Mouse (Mus musculus) heart, embryonic 10.5 days (tissue): ENCODE measurements around the gene Rnf227. TPM values are rescaled to one million over a fixed set of nuclear protein-coding genes. Genes with fewer than 3 reads are reported as not detected.

ENCODE experiments used
- DNase-seq: peaks from one replicate; pipeline ENCODE4 v3.0.0-alpha.2; 2017; ENCODE audit warnings: low spot score
- H3K27ac ChIP-seq: fragments of 300-500 bp; sonication (generic); 2 replicates; pipeline ENCODE4 v1.5.1; 2016; ENCODE audit warnings: mild to moderate bottlenecking
- H3K27me3 ChIP-seq: fragments of 300-500 bp; sonication (generic); 2 replicates; pipeline ENCODE4 v1.6.1; 2016; ENCODE audit warnings: mild to moderate bottlenecking; ENCODE audit not compliant: poor library complexity, insufficient read depth, severe bottlenecking
- H3K36me3 ChIP-seq: fragments of 300-500 bp; sonication (generic); 2 replicates; pipeline ENCODE4 v1.6.1; 2016; ENCODE audit warnings: mild to moderate bottlenecking, moderate library complexity
- H3K4me1 ChIP-seq: fragments of 300-500 bp; sonication (generic); 2 replicates; pipeline ENCODE4 v1.6.1; 2016; ENCODE audit warnings: mild to moderate bottlenecking
- H3K4me3 ChIP-seq: fragments of 300-500 bp; sonication (generic); 2 replicates; pipeline ENCODE4 v1.5.1; 2016; ENCODE audit warnings: mild to moderate bottlenecking, moderate library complexity
- H3K9me3 ChIP-seq: fragments of 300-500 bp; sonication (generic); 2 replicates; pipeline ENCODE4 v1.6.1; 2016; ENCODE audit warnings: mild to moderate bottlenecking, moderate library complexity
- WGBS: fragments of 180-500 bp; shearing (Covaris S2); methylation state at CpG from one replicate; pipeline ENCODE4 v1.1.7; 2016; 5-methylcytosine and 5-hydroxymethylcytosine counted together
- polyA plus RNA-seq: library from polyadenylated mRNA; unstranded; fragments of >200 nt; fragmentation: Nextera tagmentation; extraction: Ambion mirVana; gene quantifications from 2 replicates; pipeline ENCODE4 v1.2.1, GENCODE M21; 2016

Gene Rnf227
- polyA plus RNA-seq, 1 experiment from 2014 or later = 9.8 TPM

- H3K27ac ChIP-seq = peak overlapping the region; percentile 100
- peaks cover 70% of the 10 kb centered on the region for H3K4me1 ChIP-seq
- no peak for DNase-seq
- H3K9me3 ChIP-seq = no peaks in the 10 kb centered on the region
- H3K36me3 ChIP-seq = peaks cover 8% of the 10 kb centered on the region; the same call in 1 of the 2 replicates
- H3K4me3 ChIP-seq = peak overlapping the region; percentile 99
- H3K27me3 ChIP-seq = no peaks in the 10 kb centered on the region
- WGBS = 1% methylated on average over 75 of the region's 106 CpGs
Measured at GRCm38 (mm10) chr11:69368356-69369214, 28.3 kb downstream of the Rnf227 start.

DNA sequence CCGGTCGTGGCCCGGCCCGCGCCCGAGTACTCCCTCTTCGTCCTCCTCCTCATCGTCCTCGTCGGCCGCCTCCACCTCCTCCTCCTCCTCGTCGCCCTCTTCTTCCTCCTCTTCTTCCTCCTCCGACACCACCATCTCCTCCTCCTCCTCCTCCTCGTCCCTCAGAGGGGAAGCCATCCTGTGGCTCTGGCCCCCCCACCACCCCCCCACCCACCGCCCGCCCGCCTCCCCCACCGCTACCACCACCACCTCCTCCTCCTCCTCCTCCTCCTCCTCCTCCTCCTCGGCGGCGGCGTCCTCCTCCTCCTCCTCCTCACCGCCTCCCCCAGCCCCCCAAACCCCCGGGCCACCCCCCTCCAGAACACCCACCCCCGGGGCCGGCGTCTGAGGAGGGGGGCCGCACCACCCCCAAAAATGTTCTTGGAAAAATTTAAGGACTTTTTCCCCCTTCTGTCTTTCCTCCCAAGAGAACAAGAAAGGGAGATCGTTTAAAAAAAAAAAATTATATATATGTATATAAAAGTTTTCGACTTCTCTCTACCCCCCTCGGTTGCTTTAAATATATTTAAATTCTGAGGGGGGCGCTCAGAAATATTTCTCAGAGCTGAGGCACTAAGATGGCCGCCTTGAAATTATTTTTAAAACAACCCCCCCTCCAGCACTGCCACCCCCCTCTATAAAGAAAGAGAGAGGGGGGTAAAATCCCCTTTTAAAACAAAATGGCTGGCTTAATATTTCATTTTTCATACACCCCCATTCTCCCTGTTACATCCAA is 29.1 kb downstream of the Rnf227 start, which contains the start of gene Chd3:
Gene Chd3 (minus strand): TSS at position 192 of the 775 bp plus-strand sequence.
- Histone ChIP-seq H3K4me1 (peaks cover 67% of the 10 kb centered on the region), H3K27me3 (no peaks in the 10 kb centered on the region), H3K9me3 (no peaks in the 10 kb centered on the region), H3K4me3 (peak within 1 kb of the TSS; percentile 99), H3K27ac (peak within 1 kb of the TSS; percentile 100), H3K36me3 (peaks cover 6% of the 10 kb centered on the region; the same call in 1 of the 2 replicates)
- WGBS = 6% methylated on average over 24 of the region's 34 CpGs
- no peak for DNase-seq

DNA sequence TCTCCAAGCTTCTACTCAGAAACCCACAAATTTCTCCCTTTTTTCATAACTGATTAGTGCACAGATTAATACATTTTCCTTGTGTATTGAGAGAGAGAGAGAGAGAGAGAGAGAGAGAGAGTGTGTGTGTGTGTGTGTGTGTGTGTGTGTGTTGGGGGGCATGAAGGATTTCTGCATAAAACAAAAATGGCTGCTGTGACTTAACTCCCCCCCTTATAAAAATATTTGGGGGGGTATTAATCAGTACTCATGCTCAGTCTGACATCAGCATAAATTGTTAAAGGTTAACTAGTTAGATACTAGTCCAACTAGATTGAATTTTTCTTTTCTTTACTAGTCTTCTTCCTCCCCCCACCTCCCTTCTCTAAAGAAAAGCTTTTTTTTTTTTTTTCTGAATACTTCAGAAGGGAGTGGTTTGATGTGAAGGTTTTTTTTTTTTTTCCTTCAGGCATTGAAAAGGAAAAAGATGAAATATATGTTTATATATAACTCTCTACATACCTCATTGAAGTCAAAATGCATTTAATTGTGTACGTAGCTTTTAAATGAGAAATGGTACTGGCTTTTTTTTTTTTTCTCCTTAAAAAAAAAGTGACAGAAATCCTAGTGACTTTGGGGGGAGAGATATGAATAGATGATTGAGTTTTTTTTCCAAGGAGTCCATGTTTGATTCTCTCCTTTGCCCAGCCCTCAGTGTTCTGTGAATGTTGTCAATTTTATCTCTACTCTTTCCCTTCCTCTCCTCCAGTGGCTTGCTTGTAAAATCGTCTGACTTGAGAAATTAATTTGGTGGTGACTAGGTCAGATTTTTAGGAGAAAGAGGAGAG is 29.9 kb downstream of the Rnf227 start:
- peaks cover 59% of the 10 kb centered on the region for H3K4me1 ChIP-seq
- 42% methylated on average over 2 of the region's 2 CpGs for WGBS
- H3K27me3 ChIP-seq = no peaks in the 10 kb centered on the region
- DNase-seq = no peak
- no peaks in the 10 kb centered on the region for H3K9me3 ChIP-seq
- H3K27ac ChIP-seq = peak overlapping the region; percentile 100
- H3K4me3 ChIP-seq = peak overlapping the region; percentile 99
- H3K36me3 ChIP-seq = peaks cover 6% of the 10 kb centered on the region; the same call in 1 of the 2 replicates

GRCm38 (mm10) chr11:69370817-69371215 is 30.6 kb downstream of the Rnf227 start:
- H3K27ac ChIP-seq = peak overlapping the region; percentile 76
- H3K9me3 ChIP-seq = no peaks in the 10 kb centered on the region
- DNase-seq = no peak
- peaks cover 52% of the 10 kb centered on the region for H3K4me1 ChIP-seq
- no peaks in the 10 kb centered on the region for H3K27me3 ChIP-seq
- peaks cover 10% of the 10 kb centered on the region; the same call in 1 of the 2 replicates for H3K36me3 ChIP-seq
- peak overlapping the region; percentile 27; the same call in 1 of the 2 replicates for H3K4me3 ChIP-seq
- WGBS = 13% methylated on average over 9 of the region's 9 CpGs

DNA sequence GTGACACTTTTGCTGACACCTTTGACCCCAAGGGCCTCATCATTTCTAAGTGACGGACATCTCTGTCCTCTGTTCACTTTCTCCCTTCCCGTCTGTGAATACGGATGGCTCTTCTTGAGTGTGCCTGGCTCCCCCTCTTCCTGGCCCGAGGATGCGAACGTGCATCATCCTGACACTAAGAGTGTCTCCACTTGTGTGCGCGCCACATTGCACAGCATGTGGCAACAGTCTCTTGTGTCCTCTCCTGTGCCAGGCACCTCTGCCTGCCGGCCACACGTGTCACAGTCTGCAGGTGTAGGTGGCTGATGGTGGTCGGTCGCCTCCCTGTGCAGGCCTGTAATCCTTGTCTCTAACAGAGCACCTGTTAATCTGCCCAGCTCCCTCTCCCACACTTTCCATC is 31.3 kb downstream of the Rnf227 start:
- 54% methylated on average over 12 of the region's 12 CpGs for WGBS
- no peaks in the 10 kb centered on the region for H3K27me3 ChIP-seq
- H3K36me3 ChIP-seq = peaks cover 10% of the 10 kb centered on the region; the same call in 1 of the 2 replicates
- H3K9me3 ChIP-seq = no peaks in the 10 kb centered on the region
- DNase-seq = no peak
- peaks cover 47% of the 10 kb centered on the region for H3K4me1 ChIP-seq
- H3K4me3 ChIP-seq = peak overlapping the region; percentile 42
- H3K27ac ChIP-seq = peak overlapping the region; percentile 76

DNA sequence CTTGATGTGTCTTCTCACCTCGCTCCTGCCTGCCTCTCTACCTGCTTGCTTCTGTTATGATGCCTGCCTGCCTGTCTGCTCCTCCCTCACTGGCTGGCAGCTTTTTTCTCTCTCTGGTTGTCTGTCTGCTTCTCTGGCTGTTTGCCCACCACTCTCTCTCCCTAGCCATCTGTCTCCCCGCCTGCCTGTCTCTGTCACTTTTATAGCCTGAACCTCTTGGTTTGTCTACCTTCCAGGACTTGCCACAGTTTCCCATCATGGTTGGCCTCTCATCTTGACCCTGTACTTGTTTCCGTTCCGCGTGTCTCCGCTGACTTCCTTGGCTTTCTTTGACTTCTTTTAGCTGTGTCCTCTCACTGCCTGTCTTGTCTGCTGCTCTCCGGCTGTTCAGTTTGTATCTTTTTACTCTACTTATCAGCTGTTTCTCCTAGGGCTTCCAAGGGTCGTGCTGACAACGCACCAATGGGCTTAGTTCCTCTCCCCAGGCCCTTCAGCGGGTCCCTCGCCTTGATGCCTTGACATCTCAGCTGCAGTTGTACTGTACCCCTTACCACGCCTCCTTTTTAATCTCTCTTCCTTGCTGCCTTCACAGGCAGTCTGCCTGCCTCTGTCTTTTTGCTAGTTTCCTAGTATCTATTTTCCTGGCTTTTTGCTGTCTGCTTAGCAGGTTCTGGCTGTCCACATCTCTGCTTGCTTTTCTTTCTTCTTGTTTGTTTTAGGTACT is 32.0 kb downstream of the Rnf227 start:
- Histone ChIP-seq H3K4me3 (peak overlapping the region; percentile 42), H3K27me3 (no peaks in the 10 kb centered on the region), H3K4me1 (peaks cover 45% of the 10 kb centered on the region), H3K9me3 (no peaks in the 10 kb centered on the region), H3K27ac (peak overlapping the region; percentile 76), H3K36me3 (peaks cover 10% of the 10 kb centered on the region; the same call in 1 of the 2 replicates)
- WGBS = 20% methylated on average over 12 of the region's 12 CpGs
- DNase-seq = no peak

DNA sequence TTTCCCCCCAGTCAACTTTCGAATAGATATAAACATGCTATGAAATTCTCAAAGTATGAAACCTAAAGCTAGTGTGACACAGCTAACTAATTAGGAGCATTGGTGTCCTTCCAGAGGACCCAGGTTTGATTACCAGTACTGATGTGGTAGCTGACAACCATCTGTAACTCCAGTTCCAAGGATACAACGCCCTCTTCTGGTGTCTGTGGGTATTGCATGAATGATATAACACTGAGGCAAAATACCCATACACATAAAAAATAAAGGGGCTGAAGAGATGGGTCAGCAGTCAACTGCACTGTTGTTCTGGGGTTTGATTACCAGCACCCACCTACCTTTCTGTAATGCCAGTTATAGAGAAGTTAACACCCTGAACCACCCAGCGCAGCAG is 32.5 kb downstream of the Rnf227 start:
- Histone ChIP-seq H3K9me3 (no peaks in the 10 kb centered on the region), H3K27ac (peak overlapping the region; percentile 76; the same call in 1 of the 2 replicates)

GRCm38 (mm10) chr11:69373223-69373965 is 33.1 kb downstream of the Rnf227 start:
- Histone ChIP-seq H3K27ac (peak overlapping the region; percentile 42; the same call in 1 of the 2 replicates), H3K4me3 (peak overlapping the region; percentile 24; the same call in 1 of the 2 replicates), H3K36me3 (peaks cover 10% of the 10 kb centered on the region; the same call in 1 of the 2 replicates), H3K4me1 (peaks cover 33% of the 10 kb centered on the region), H3K9me3 (no peaks in the 10 kb centered on the region), H3K27me3 (no peaks in the 10 kb centered on the region)
- WGBS = 84% methylated on average over 16 of the region's 16 CpGs
- no peak for DNase-seq

More for the DNA sequence above, 32.5 kb downstream of the Rnf227 start:
- DNase-seq = no peak
- H3K36me3 ChIP-seq = peaks cover 10% of the 10 kb centered on the region; the same call in 1 of the 2 replicates
- 53% methylated on average over 3 of the region's 3 CpGs for whole genome bisulfite sequencing
- H3K4me1 ChIP-seq = peaks cover 39% of the 10 kb centered on the region
- no peaks in the 10 kb centered on the region for H3K27me3 ChIP-seq
- peak overlapping the region; percentile 42 for H3K4me3 ChIP-seq

DNA sequence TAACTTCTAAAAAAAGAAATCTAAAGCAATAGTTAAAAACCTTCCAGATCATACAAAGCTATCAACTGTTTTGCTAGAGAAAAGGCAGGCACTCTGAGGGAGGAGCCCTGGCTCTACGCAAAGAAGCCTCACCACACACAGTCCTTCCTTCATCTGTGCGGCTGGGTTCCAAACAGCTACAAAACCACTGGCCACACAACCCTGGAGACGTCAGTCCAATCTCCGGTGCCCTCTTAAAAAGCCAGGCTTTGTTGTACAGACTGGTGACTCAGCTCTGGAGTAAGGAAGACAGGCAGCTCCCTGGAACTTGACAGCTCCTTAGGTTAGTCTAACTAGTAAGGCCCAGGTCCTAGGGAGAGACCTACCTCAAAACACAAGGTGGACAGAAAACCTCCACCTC is 35.4 kb downstream of the Rnf227 start:
- peaks cover 41% of the 10 kb centered on the region for H3K4me1 ChIP-seq
- no peaks in the 10 kb centered on the region for H3K27me3 ChIP-seq
- no peaks in the 10 kb centered on the region for H3K9me3 ChIP-seq
- peaks cover 13% of the 10 kb centered on the region; the same call in 1 of the 2 replicates for H3K36me3 ChIP-seq
- WGBS = 86% methylated on average over 4 of the region's 4 CpGs
- no peak for DNase-seq
- no peak overlapping the region for H3K4me3 ChIP-seq
- no peak overlapping the region for H3K27ac ChIP-seq

GRCm38 (mm10) chr11:69377766-69378165 is 37.5 kb downstream of the Rnf227 start:
- 75% methylated on average over 3 of the region's 3 CpGs for WGBS
- Histone ChIP-seq H3K4me1 (peaks cover 24% of the 10 kb centered on the region), H3K27ac (no peak overlapping the region), H3K27me3 (no peaks in the 10 kb centered on the region), H3K36me3 (peaks cover 12% of the 10 kb centered on the region; the same call in 1 of the 2 replicates), H3K9me3 (no peaks in the 10 kb centered on the region), H3K4me3 (no peak overlapping the region)
- no peak for DNase-seq

GRCm38 (mm10) chr11:69379600-69379999 is 39.3 kb downstream of the Rnf227 start:
- Histone ChIP-seq H3K4me1 (peaks cover 20% of the 10 kb centered on the region), H3K4me3 (no peak overlapping the region), H3K27ac (no peak overlapping the region), H3K9me3 (no peaks in the 10 kb centered on the region), H3K36me3 (peaks cover 7% of the 10 kb centered on the region; the same call in 1 of the 2 replicates), H3K27me3 (no peaks in the 10 kb centered on the region)
- WGBS = 74% methylated on average over 3 of the region's 3 CpGs
- DNase-seq = no peak
